Mouse (Mus musculus): ENCODE data around the gene Stub1. TPM values are rescaled to one million over a fixed set of nuclear protein-coding genes. Genes with fewer than 3 reads are reported as not detected.

Stub1 gene
- total and polyA plus RNA-seq, 2 experiments from 2014 or later, result 248 to 374 TPM

GRCm38 (mm10) chr17:25825984-25826570, 7.1 kb downstream of the Stub1 start:
- no peak for TF ChIP-seq CTCF (IDR thresholded peaks at IDR 0.05)
- no peaks in the 10 kb centered on the region for H3K27me3 ChIP-seq (ENCODE audit: insufficient read depth, low read length)
- H3K27ac ChIP-seq (ENCODE audit: low read depth, low read length), result no peak overlapping the region
- 96% methylated on average over 27 of the region's 27 CpGs for WGBS
- ATAC-seq (ENCODE audit: low FRiP score) (no peak), DNase-seq (ENCODE audit: low spot score) (no peak)
- H3K4me3 ChIP-seq (ENCODE audit: low read depth, low read length), result no peak overlapping the region
- peaks cover 21% of the 10 kb centered on the region for H3K4me1 ChIP-seq (ENCODE audit: insufficient read depth, low read length)
- peaks cover 31% of the 10 kb centered on the region for H3K36me3 ChIP-seq (ENCODE audit: insufficient read depth, low read length)
- H3K4me2 ChIP-seq (ENCODE audit: low read depth, low read length, poor library complexity, severe bottlenecking), result no peak overlapping the region
- no peak overlapping the region for H3K9ac ChIP-seq (replicated peaks; ENCODE audit: low read length, poor library complexity, severe bottlenecking)
- no peaks in the 10 kb centered on the region for H3K9me3 ChIP-seq (ENCODE audit: low read length)

GRCm38 (mm10) chr17:25825311-25825710, 7.9 kb downstream of the Stub1 start:
- 91% methylated on average over 6 of the region's 6 CpGs for WGBS
- Histone ChIP-seq H3K4me2 (ENCODE audit: low read depth, low read length, poor library complexity, severe bottlenecking) (no peak overlapping the region), H3K27ac (ENCODE audit: low read depth, low read length) (no peak overlapping the region), H3K27me3 (ENCODE audit: insufficient read depth, low read length) (no peaks in the 10 kb centered on the region), H3K9ac (replicated peaks; ENCODE audit: low read length, poor library complexity, severe bottlenecking) (no peak overlapping the region), H3K9me3 (ENCODE audit: low read length) (no peaks in the 10 kb centered on the region), H3K4me3 (ENCODE audit: low read depth, low read length) (no peak overlapping the region), H3K4me1 (ENCODE audit: insufficient read depth, low read length) (peaks cover 21% of the 10 kb centered on the region), H3K36me3 (ENCODE audit: insufficient read depth, low read length) (peaks cover 24% of the 10 kb centered on the region)
- ATAC-seq (ENCODE audit: low FRiP score), result no peak
- no peak for DNase-seq (ENCODE audit: low spot score)
- no peak for TF ChIP-seq CTCF (IDR thresholded peaks at IDR 0.05)

GRCm38 (mm10) chr17:25824362-25825142, 8.7 kb downstream of the Stub1 start:
- 0 out of 2 replicates have a peak overlapping the region, but pooled peaks have one; percentile 77 for H3K27ac ChIP-seq (ENCODE audit: low read depth, low read length)
- H3K9ac ChIP-seq (replicated peaks; ENCODE audit: low read length, poor library complexity, severe bottlenecking), result peak overlapping the region; percentile 78
- no peaks in the 10 kb centered on the region for H3K27me3 ChIP-seq (ENCODE audit: insufficient read depth, low read length)
- no peaks in the 10 kb centered on the region for H3K9me3 ChIP-seq (ENCODE audit: low read length)
- 78% methylated on average over 16 of the region's 17 CpGs for WGBS
- peaks cover 14% of the 10 kb centered on the region for H3K4me1 ChIP-seq (ENCODE audit: insufficient read depth, low read length)
- no peak for ATAC-seq (ENCODE audit: low FRiP score)
- DNase-seq (ENCODE audit: low spot score), result no peak
- H3K4me3 ChIP-seq (ENCODE audit: low read depth, low read length), result peak overlapping the region; percentile 57
- peaks cover 24% of the 10 kb centered on the region for H3K36me3 ChIP-seq (ENCODE audit: insufficient read depth, low read length)
- H3K4me2 ChIP-seq (ENCODE audit: low read depth, low read length, poor library complexity, severe bottlenecking), result peak overlapping the region; percentile 97
- TF ChIP-seq CTCF (IDR thresholded peaks at IDR 0.05), result no peak

- peak within 1 kb of the TSS; percentile 77 for H3K27ac ChIP-seq (ENCODE audit: low read depth, low read length)
- DNase-seq (ENCODE audit: low spot score) (peak; percentile 95), ATAC-seq (ENCODE audit: low FRiP score) (peak; percentile 67)
- TF ChIP-seq CTCF (IDR thresholded peaks at IDR 0.05), result no peak
- H3K4me2 ChIP-seq (ENCODE audit: low read depth, low read length, poor library complexity, severe bottlenecking), result peak within 1 kb of the TSS; percentile 97
- H3K27me3 ChIP-seq (ENCODE audit: insufficient read depth, low read length), result no peaks in the 10 kb centered on the region
- H3K9ac ChIP-seq (replicated peaks; ENCODE audit: low read length, poor library complexity, severe bottlenecking), result peak within 1 kb of the TSS; percentile 78
- H3K36me3 ChIP-seq (ENCODE audit: insufficient read depth, low read length), result peaks cover 29% of the 10 kb centered on the region
- H3K4me3 ChIP-seq (ENCODE audit: low read depth, low read length), result peak within 1 kb of the TSS; percentile 57
- peaks cover 13% of the 10 kb centered on the region for H3K4me1 ChIP-seq (ENCODE audit: insufficient read depth, low read length)
- WGBS, result under 1% methylated on average over 18 of the region's 18 CpGs
- no peaks in the 10 kb centered on the region for H3K9me3 ChIP-seq (ENCODE audit: low read length)
These were observed 9.8 kb downstream of the Stub1 start, which contains the start of gene Wdr24 for GRCm38 (mm10) chr17:25823452-25823851. Wdr24 (plus strand) TSS chr17:25823627.

GRCm38 (mm10) chr17:25818851-25819780, 14.1 kb downstream of the Stub1 start:
- no peak overlapping the region for H3K4me2 ChIP-seq (ENCODE audit: low read depth, low read length, poor library complexity, severe bottlenecking)
- no peak overlapping the region for H3K4me3 ChIP-seq (ENCODE audit: low read depth, low read length)
- no peaks in the 10 kb centered on the region for H3K9me3 ChIP-seq (ENCODE audit: low read length)
- TF ChIP-seq CTCF (IDR thresholded peaks at IDR 0.05), result no peak
- peaks cover 37% of the 10 kb centered on the region for H3K36me3 ChIP-seq (ENCODE audit: insufficient read depth, low read length)
- DNase-seq (ENCODE audit: low spot score), result no peak
- H3K27me3 ChIP-seq (ENCODE audit: insufficient read depth, low read length), result no peaks in the 10 kb centered on the region
- WGBS, result 12% methylated on average over 46 of the region's 46 CpGs
- H3K27ac ChIP-seq (ENCODE audit: low read depth, low read length), result no peak overlapping the region
- peaks cover 2% of the 10 kb centered on the region for H3K4me1 ChIP-seq (ENCODE audit: insufficient read depth, low read length)
- no peak for ATAC-seq (ENCODE audit: low FRiP score)
- H3K9ac ChIP-seq (replicated peaks; ENCODE audit: low read length, poor library complexity, severe bottlenecking), result no peak overlapping the region
